Comparison of ENCODE assay signal across 8 mouse cellular contexts in genomic region chr13:55512379-55513031, GRCm38 (mm10). TPM values are rescaled to one million over a fixed set of nuclear protein-coding genes. Genes with fewer than 3 reads are reported as not detected.
A peak's percentile ranks its signal among the peaks of the same experiment; 100 is the strongest.
DNase-seq lines count a peak whose midpoint lies in the region; ATAC-seq and TF ChIP-seq lines count a peak whose summit lies in the region.

No protein-coding gene starts in this region.

- peak overlapping the region; percentile 87 for H3K4me2 ChIP-seq in intestine, embryonic 16.5 days (ENCODE audit: low read depth, low read length)

- no peaks in the 10 kb centered on the region; the same call in 1 of the 2 replicates for H3K27me3 ChIP-seq in thymus, adult 2 months (ENCODE audit: control insufficient read depth, insufficient read depth, low read length)
- H3K27me3 ChIP-seq in intestine, embryonic 16.5 days (replicated peaks; ENCODE audit: control insufficient read depth, insufficient read depth, low read length): no peaks in the 10 kb centered on the region

- H3K9ac ChIP-seq in intestine, embryonic 16.5 days (ENCODE audit: low read depth, low read length): peak overlapping the region; percentile 90

- no peak for TF ChIP-seq CTCF in thymus, adult 2 months (IDR thresholded peaks at IDR 0.05; ENCODE audit: borderline replicate concordance, control insufficient read depth, extremely low read depth, insufficient read depth, low read length, poor library complexity)

- TF ChIP-seq POLR2A in thymus, adult 2 months (IDR thresholded peaks at IDR 0.05; ENCODE audit: control insufficient read depth, extremely low read depth, insufficient read depth, low read length, poor library complexity): no peak

- ATAC-seq in intestine, embryonic 16.5 days: peak; percentile 56
- no peak for ATAC-seq in megakaryocyte progenitor cell, adult 5-6 weeks (replicated peaks; ENCODE audit: poor library complexity)

- H3K4me1 ChIP-seq in thymus, adult 2 months (replicated peaks; ENCODE audit: control insufficient read depth, insufficient read depth, low read length): peaks cover 30% of the 10 kb centered on the region
- H3K4me1 ChIP-seq in intestine, embryonic 16.5 days (ENCODE audit: control insufficient read depth, insufficient read depth, low read length): peaks cover 30% of the 10 kb centered on the region

- no peak for DNase-seq in thymus, adult 2 months
- DNase-seq in thymus, postnatal 10 days (ENCODE audit: low spot score in 2 of 2): no peak
- DNase-seq in cerebellum, postnatal 14 days: peak; percentile 75 to 77
- DNase-seq in gastrocnemius, postnatal 25 days: peak; percentile 82
- DNase-seq in lung, adult 18-20 months: peak; percentile 55 to 64
- DNase-seq in ovary, postnatal 10 days (ENCODE audit: low spot score): peak; percentile 38

- H3K36me3 ChIP-seq in thymus, adult 2 months (ENCODE audit: control insufficient read depth, insufficient read depth, low read length): no peaks in the 10 kb centered on the region
- H3K36me3 ChIP-seq in intestine, embryonic 16.5 days (ENCODE audit: control insufficient read depth, insufficient read depth, low read length): peaks cover 10% of the 10 kb centered on the region

- no peak overlapping the region for H3K27ac ChIP-seq in thymus, adult 2 months (ENCODE audit: control insufficient read depth, insufficient read depth, low read length)
- peak overlapping the region; percentile 88 for H3K27ac ChIP-seq in intestine, embryonic 16.5 days (ENCODE audit: low read length)

- no peaks in the 10 kb centered on the region for H3K9me3 ChIP-seq in intestine, embryonic 16.5 days (ENCODE audit: control insufficient read depth, low read length)

- WGBS in thymus, adult 2 months: 16% methylated on average over 25 of the region's 25 CpGs
- 3% methylated on average over 25 of the region's 25 CpGs for WGBS in intestine, embryonic 16.5 days

- H3K4me3 ChIP-seq in thymus, adult 2 months (ENCODE audit: control insufficient read depth, insufficient read depth, low read length): peak overlapping the region; percentile 81
- peak overlapping the region; percentile 93 for H3K4me3 ChIP-seq in intestine, embryonic 16.5 days (ENCODE audit: low read length)

RNA-seq across cellular contexts. Expression of gene Pdlim7, which starts 1.0 kb away (rescaled TPM):
- polyA plus RNA-seq in thymus, adult 2 months (2012; rRNA removed): 25.6 and 29.5 TPM in 2 replicates
- total RNA-seq in gastrocnemius, postnatal 25 days (2021): 100 to 1,000 TPM; 544 to 627 TPM
- 189 and 200 TPM in 2 replicates for polyA plus RNA-seq in intestine, embryonic 16.5 days (2015; fragmentation: Nextera tagmentation; extraction: Ambion mirVana)
- total RNA-seq in megakaryocyte progenitor cell, adult 5-6 weeks (2015): 12.7 and 13.0 TPM in 2 replicates
- total RNA-seq in megakaryocyte progenitor cell, adult 5-6 weeks (2017): 5.3 and 5.9 TPM in 2 replicates

RNA-seq across cellular contexts. Expression of gene Dok3, which starts 16.6 kb away (rescaled TPM):
- polyA plus RNA-seq in thymus, adult 2 months (2012; rRNA removed): 18.2 and 21.9 TPM in 2 replicates
- total RNA-seq in gastrocnemius, postnatal 25 days (2021): 1 to 10 TPM in 1 of 2 experiments, under 1 TPM in 1; 1.00 to 1.0 TPM
- 2.7 and 3.0 TPM in 2 replicates for polyA plus RNA-seq in intestine, embryonic 16.5 days (2015; fragmentation: Nextera tagmentation; extraction: Ambion mirVana)
- 18.1 and 34.6 TPM in 2 replicates for total RNA-seq in megakaryocyte progenitor cell, adult 5-6 weeks (2015)
- total RNA-seq in megakaryocyte progenitor cell, adult 5-6 weeks (2017): 22.9 and 31.2 TPM in 2 replicates

RNA-seq across cellular contexts. Expression of gene Ddx41, which starts 24.0 kb away (rescaled TPM):
- 97.8 and 100.0 TPM in 2 replicates for polyA plus RNA-seq in thymus, adult 2 months (2012; rRNA removed)
- total RNA-seq in gastrocnemius, postnatal 25 days (2021): 1 to 10 TPM; 8.1 to 9.0 TPM
- polyA plus RNA-seq in intestine, embryonic 16.5 days (2015; fragmentation: Nextera tagmentation; extraction: Ambion mirVana): 50.5 and 54.8 TPM in 2 replicates
- 28.0 and 29.1 TPM in 2 replicates for total RNA-seq in megakaryocyte progenitor cell, adult 5-6 weeks (2015)
- 66.9 and 78.0 TPM in 2 replicates for total RNA-seq in megakaryocyte progenitor cell, adult 5-6 weeks (2017)

RNA-seq across cellular contexts. Expression of gene Dbn1, which starts 24.6 kb away (rescaled TPM):
- 7.8 and 9.8 TPM in 2 replicates for polyA plus RNA-seq in thymus, adult 2 months (2012; rRNA removed)
- 10 to 100 TPM; 10.3 to 16.1 TPM for total RNA-seq in gastrocnemius, postnatal 25 days (2021)
- polyA plus RNA-seq in intestine, embryonic 16.5 days (2015; fragmentation: Nextera tagmentation; extraction: Ambion mirVana): 88.4 and 91.2 TPM in 2 replicates
- total RNA-seq in megakaryocyte progenitor cell, adult 5-6 weeks (2015): 0.72 and 0.76 TPM in 2 replicates
- 2.3 and 2.7 TPM in 2 replicates for total RNA-seq in megakaryocyte progenitor cell, adult 5-6 weeks (2017)

RNA-seq across cellular contexts. Expression of gene Prr7, which starts 48.4 kb away (rescaled TPM):
- 33.8 and 52.2 TPM in 2 replicates for polyA plus RNA-seq in thymus, adult 2 months (2012; rRNA removed)
- total RNA-seq in gastrocnemius, postnatal 25 days (2021): under 1 TPM; 0.51 to 0.79 TPM
- 0.10 and 0.18 TPM in 2 replicates for polyA plus RNA-seq in intestine, embryonic 16.5 days (2015; fragmentation: Nextera tagmentation; extraction: Ambion mirVana)
- 0.72 and 1.7 TPM in 2 replicates for total RNA-seq in megakaryocyte progenitor cell, adult 5-6 weeks (2015)
- 1.5 TPM in 2 replicates for total RNA-seq in megakaryocyte progenitor cell, adult 5-6 weeks (2017)

Comparison
In these comparisons a context has a peak if more than half of its experiments do, and no peak if none do; other contexts are left out.
1. DNase-seq: peak in cerebellum, postnatal 14 days (2 of 2), gastrocnemius, postnatal 25 days (single experiment), lung, adult 18-20 months (2 of 2) and ovary, postnatal 10 days (single experiment); none in thymus, adult 2 months (single experiment) and thymus, postnatal 10 days (0 of 2).
2. RNA of gene Pdlim7, which starts 1.0 kb away (total RNA-seq): 544 to 627 TPM in gastrocnemius, postnatal 25 days; 5.3 to 13.0 TPM in megakaryocyte progenitor cell, adult 5-6 weeks; every median in the first group is over 10 times any median in the second.
3. RNA of gene Dok3, which starts 16.6 kb away (total RNA-seq): 18.1 to 34.6 TPM in megakaryocyte progenitor cell, adult 5-6 weeks; 1.00 to 1.0 TPM in gastrocnemius, postnatal 25 days; every median in the first group is over 4 times any median in the second.